ENCODE assay signal across 11 mouse cellular contexts in genomic region chr12:85170284-85170947, GRCm38 (mm10). TPM values are rescaled to one million over a fixed set of nuclear protein-coding genes. Genes with fewer than 3 reads are reported as not detected.
DNase-seq lines count a peak whose midpoint lies in the region; ATAC-seq lines count a peak whose summit lies in the region.
"Had no signal": no experiment of that assay in that cellular context is flagged by ENCODE, and none has a peak within 500 bp of the region (broad histone marks: within the 10 kb centered on the region; RNA-seq: fewer than 3 reads in every experiment).

No protein-coding gene starts in this region.

- H3K36me3 ChIP-seq in forebrain, embryonic 15.5 days = no peaks in the 10 kb centered on the region
- H3K36me3 ChIP-seq in forebrain, embryonic 12.5 days (replicated peaks) = 0 out of 2 replicates have a peak, but pooled peaks cover 3% of the 10 kb centered on the region
- peaks cover 9% of the 10 kb centered on the region for H3K36me3 ChIP-seq in kidney, embryonic 14.5 days (ENCODE audit: control insufficient read depth, insufficient read depth, low read length)

- DNase-seq in kidney, adult 8-10 months = peak; percentile 54 to 56
- peak; percentile 63 for DNase-seq in brain, adult 2 months (ENCODE audit: low read depth, low spot score)
- DNase-seq in gastrocnemius, postnatal 14 days = peak; percentile 72
- no peak for DNase-seq in right cerebral cortex, adult 18-20 months
- DNase-seq in frontal cortex, postnatal 25 days (ENCODE audit: low spot score in 2 of 2) = no peak
- DNase-seq: lung, postnatal 10 days; thymus, postnatal 4 days had no signal

- no peak overlapping the region for H3K9ac ChIP-seq in forebrain, embryonic 15.5 days (replicated peaks)
- H3K9ac ChIP-seq in forebrain, embryonic 12.5 days = no peak overlapping the region
- no peak overlapping the region for H3K9ac ChIP-seq in kidney, embryonic 14.5 days (ENCODE audit: low read depth, low read length)
- H3K9ac ChIP-seq: neural tube, embryonic 13.5 days had no signal

- H3K9me3 ChIP-seq in forebrain, embryonic 15.5 days = no peaks in the 10 kb centered on the region
- H3K9me3 ChIP-seq in forebrain, embryonic 12.5 days = no peaks in the 10 kb centered on the region
- H3K9me3 ChIP-seq in kidney, embryonic 14.5 days (ENCODE audit: control insufficient read depth, low read length) = no peaks in the 10 kb centered on the region
- H3K9me3 ChIP-seq: neural tube, embryonic 13.5 days had no signal

- H3K27me3 ChIP-seq in forebrain, embryonic 15.5 days = no peaks in the 10 kb centered on the region
- 0 out of 2 replicates have a peak, but pooled peaks cover 2% of the 10 kb centered on the region for H3K27me3 ChIP-seq in forebrain, embryonic 12.5 days
- no peaks in the 10 kb centered on the region; the same call in 1 of the 2 replicates for H3K27me3 ChIP-seq in kidney, embryonic 14.5 days (ENCODE audit: control insufficient read depth, insufficient read depth, low read length)
- H3K27me3 ChIP-seq: neural tube, embryonic 13.5 days had no signal

- intact Hi-C loops in gastrocnemius, postnatal 14 days (cut with DNase I; ENCODE audit: low total_unique reads) = loop anchor here (5.0 kb wide), 3 partner anchors 37 to 132 kb away; partner anchors contain the start of genes Acyp1 and Zc2hc1c

- peaks cover 16% of the 10 kb centered on the region for H3K4me1 ChIP-seq in forebrain, embryonic 15.5 days
- peaks cover 13% of the 10 kb centered on the region for H3K4me1 ChIP-seq in forebrain, embryonic 12.5 days
- peaks cover 6% of the 10 kb centered on the region; the same call in 1 of the 2 replicates for H3K4me1 ChIP-seq in kidney, embryonic 14.5 days (ENCODE audit: control insufficient read depth, insufficient read depth, low read length)

- H3K4me2 ChIP-seq in forebrain, embryonic 15.5 days (replicated peaks) = no peak overlapping the region
- no peak overlapping the region for H3K4me2 ChIP-seq in forebrain, embryonic 12.5 days
- H3K4me2 ChIP-seq in kidney, embryonic 14.5 days (replicated peaks; ENCODE audit: low read depth, low read length) = no peak overlapping the region

- H3K27ac ChIP-seq in forebrain, embryonic 15.5 days (replicated peaks) = no peak overlapping the region
- H3K27ac ChIP-seq in forebrain, embryonic 12.5 days = no peak overlapping the region
- no peak overlapping the region for H3K27ac ChIP-seq in kidney, embryonic 14.5 days (ENCODE audit: low read depth, low read length)
- H3K27ac ChIP-seq: neural tube, embryonic 13.5 days had no signal

- no peak overlapping the region for H3K4me3 ChIP-seq in forebrain, embryonic 15.5 days
- no peak overlapping the region for H3K4me3 ChIP-seq in forebrain, embryonic 12.5 days (replicated peaks)
- no peak overlapping the region for H3K4me3 ChIP-seq in kidney, embryonic 14.5 days (ENCODE audit: low read length)
- H3K4me3 ChIP-seq: neural tube, embryonic 13.5 days had no signal

- WGBS in forebrain, embryonic 15.5 days = 80% methylated on average over 11 of the region's 11 CpGs
- WGBS in forebrain, embryonic 12.5 days = 85% methylated on average over 11 of the region's 11 CpGs
- WGBS in kidney, embryonic 14.5 days = 85% methylated on average over 11 of the region's 11 CpGs

- ATAC-seq in forebrain, embryonic 15.5 days (replicated peaks) = 0 out of 2 replicates have a peak, but pooled peaks have one; percentile 12
- ATAC-seq in forebrain, embryonic 12.5 days (ENCODE audit: low FRiP score) = no peak
- no peak for ATAC-seq in kidney, embryonic 14.5 days (ENCODE audit: low FRiP score, low TSS enrichment)

RNA-seq across cellular contexts. Expression of gene Pgf, which starts 7.2 kb away (rescaled TPM):
- polyA plus RNA-seq in forebrain, embryonic 15.5 days (2015; fragmentation: Nextera tagmentation; extraction: Ambion mirVana) = 6.2 and 6.3 TPM in 2 replicates
- 6.3 and 7.5 TPM in 2 replicates for polyA plus RNA-seq in forebrain, embryonic 12.5 days (2016; fragmentation: Nextera tagmentation; extraction: Ambion mirVana)
- polyA plus RNA-seq in kidney, embryonic 14.5 days (2014; fragmentation: Nextera tagmentation; extraction: Ambion mirVana) = 16.3 and 21.9 TPM in 2 replicates
- total RNA-seq in gastrocnemius, postnatal 14 days (2021) = 1 to 10 TPM; 2.2 to 2.3 TPM

RNA-seq across cellular contexts. Expression of gene Rps6kl1, which starts 19.4 kb away (rescaled TPM):
- polyA plus RNA-seq in forebrain, embryonic 15.5 days (2015; fragmentation: Nextera tagmentation; extraction: Ambion mirVana) = 19.8 and 22.2 TPM in 2 replicates
- polyA plus RNA-seq in forebrain, embryonic 12.5 days (2016; fragmentation: Nextera tagmentation; extraction: Ambion mirVana) = 5.8 and 6.1 TPM in 2 replicates
- 0.61 and 1.0 TPM in 2 replicates for polyA plus RNA-seq in kidney, embryonic 14.5 days (2014; fragmentation: Nextera tagmentation; extraction: Ambion mirVana)
- under 1 TPM; 0.51 to 0.89 TPM for total RNA-seq in gastrocnemius, postnatal 14 days (2021)

RNA-seq across cellular contexts. Expression of gene Eif2b2, which starts 48.9 kb away (rescaled TPM):
- 81.9 and 84.3 TPM in 2 replicates for polyA plus RNA-seq in forebrain, embryonic 15.5 days (2015; fragmentation: Nextera tagmentation; extraction: Ambion mirVana)
- 94.6 and 98.3 TPM in 2 replicates for polyA plus RNA-seq in forebrain, embryonic 12.5 days (2016; fragmentation: Nextera tagmentation; extraction: Ambion mirVana)
- polyA plus RNA-seq in kidney, embryonic 14.5 days (2014; fragmentation: Nextera tagmentation; extraction: Ambion mirVana) = 95.7 and 105 TPM in 2 replicates
- total RNA-seq in gastrocnemius, postnatal 14 days (2021) = 10 to 100 TPM; 75.6 to 77.1 TPM

RNA-seq across cellular contexts. Expression of gene Dlst, which starts 59.8 kb away (rescaled TPM):
- polyA plus RNA-seq in forebrain, embryonic 15.5 days (2015; fragmentation: Nextera tagmentation; extraction: Ambion mirVana) = 96.3 and 99.7 TPM in 2 replicates
- 104 and 109 TPM in 2 replicates for polyA plus RNA-seq in forebrain, embryonic 12.5 days (2016; fragmentation: Nextera tagmentation; extraction: Ambion mirVana)
- 68.1 and 119 TPM in 2 replicates for polyA plus RNA-seq in kidney, embryonic 14.5 days (2014; fragmentation: Nextera tagmentation; extraction: Ambion mirVana)
- total RNA-seq in gastrocnemius, postnatal 14 days (2021) = 100 to 1,000 TPM; 291 to 372 TPM

RNA-seq across cellular contexts. Expression of gene Prox2, which starts 59.9 kb away (rescaled TPM):
- 1.7 and 1.8 TPM in 2 replicates for polyA plus RNA-seq in forebrain, embryonic 15.5 days (2015; fragmentation: Nextera tagmentation; extraction: Ambion mirVana)
- polyA plus RNA-seq in forebrain, embryonic 12.5 days (2016; fragmentation: Nextera tagmentation; extraction: Ambion mirVana) = 3.1 and 4.3 TPM in 2 replicates
- 2.9 and 3.3 TPM in 2 replicates for polyA plus RNA-seq in kidney, embryonic 14.5 days (2014; fragmentation: Nextera tagmentation; extraction: Ambion mirVana)
- 1 to 10 TPM; 2.1 to 2.2 TPM for total RNA-seq in gastrocnemius, postnatal 14 days (2021)

Comparison
In these comparisons a context has a peak if more than half of its experiments do, and no peak if none do; other contexts are left out.
1. DNase-seq: peak in kidney, adult 8-10 months (2 of 2), brain, adult 2 months (single experiment) and gastrocnemius, postnatal 14 days (single experiment); none in right cerebral cortex, adult 18-20 months (single experiment) and frontal cortex, postnatal 25 days (0 of 2).